Mouse (Mus musculus): ENCODE results near the gene Nr5a1.

DNA sequence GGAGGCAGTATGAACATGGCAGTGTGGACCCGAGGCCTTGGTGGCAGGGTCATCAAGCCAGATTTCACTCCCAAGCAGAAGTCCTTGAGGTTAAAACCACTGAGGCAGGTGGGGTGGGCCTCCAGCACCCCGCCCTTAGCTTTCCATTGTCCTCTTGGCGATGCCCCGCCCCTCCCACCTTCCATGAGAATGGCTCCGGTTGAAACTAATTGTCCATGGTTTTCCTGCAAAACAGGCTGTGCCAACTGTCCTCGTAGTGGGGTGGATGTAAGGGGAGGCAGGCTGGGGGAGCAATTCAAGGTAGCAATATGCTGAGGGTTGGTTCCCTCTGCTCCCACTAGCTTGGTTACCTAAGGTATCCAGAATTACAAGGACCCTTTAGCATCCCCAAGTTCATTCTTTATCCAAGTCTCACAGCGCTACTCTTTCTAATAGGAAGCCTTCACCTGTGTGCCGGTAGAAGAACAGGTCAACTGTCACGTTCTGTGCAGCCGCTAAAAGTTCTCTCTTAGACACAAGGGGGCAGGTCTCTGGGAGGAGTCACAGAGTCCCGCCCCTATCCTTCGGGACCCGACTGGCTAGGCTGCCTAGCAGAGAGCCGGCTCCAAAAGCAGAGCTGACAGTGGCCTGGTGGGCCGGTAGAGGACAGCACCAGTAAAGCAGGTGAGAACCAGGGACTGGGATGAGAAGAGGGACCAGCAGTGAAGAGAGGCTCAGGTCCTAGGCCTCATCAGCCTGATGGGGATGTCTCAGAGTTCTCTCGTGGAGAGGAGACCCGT is 45.4 kb downstream of the Nr5a1 start:
- no peak for TF ChIP-seq RAD21 (IDR thresholded peaks at IDR 0.05; ENCODE audit: low read depth, low read length)
- no peak for TF ChIP-seq POLR2A (IDR thresholded peaks at IDR 0.05; ENCODE audit: low read depth, low read length)
- TF ChIP-seq CTCF (conservative IDR thresholded peaks at IDR 0.05 in 1 of 2, IDR thresholded peaks at IDR 0.05 in 1 of 2; ENCODE audit: low read depth in 2 of 2, low read length in 2 of 2): no peak
- TF ChIP-seq ZKSCAN1 (IDR thresholded peaks at IDR 0.05; ENCODE audit: borderline replicate concordance, low read depth, low read length): no peak
- TF ChIP-seq ELF1 (IDR thresholded peaks at IDR 0.05; ENCODE audit: low read depth, low read length): no peak
- no peak for TF ChIP-seq SIN3A (IDR thresholded peaks at IDR 0.05; ENCODE audit: low read length)
- TF ChIP-seq EP300 (IDR thresholded peaks at IDR 0.05; ENCODE audit: low read length): no peak
- TF ChIP-seq MAFK (IDR thresholded peaks at IDR 0.05; ENCODE audit: insufficient replicate concordance, low read length): no peak
